Mouse (Mus musculus) MEL-GATA-1-ER (cell line): Measurements from ENCODE around the gene Ptafr.

Source experiments
- DNase-seq: peaks from one replicate; pipeline ENCODE4 v3.0.0-alpha.2; 2012; ENCODE audit warnings: low read depth; ENCODE audit errors: extremely low read depth

Ptafr gene

DNA sequence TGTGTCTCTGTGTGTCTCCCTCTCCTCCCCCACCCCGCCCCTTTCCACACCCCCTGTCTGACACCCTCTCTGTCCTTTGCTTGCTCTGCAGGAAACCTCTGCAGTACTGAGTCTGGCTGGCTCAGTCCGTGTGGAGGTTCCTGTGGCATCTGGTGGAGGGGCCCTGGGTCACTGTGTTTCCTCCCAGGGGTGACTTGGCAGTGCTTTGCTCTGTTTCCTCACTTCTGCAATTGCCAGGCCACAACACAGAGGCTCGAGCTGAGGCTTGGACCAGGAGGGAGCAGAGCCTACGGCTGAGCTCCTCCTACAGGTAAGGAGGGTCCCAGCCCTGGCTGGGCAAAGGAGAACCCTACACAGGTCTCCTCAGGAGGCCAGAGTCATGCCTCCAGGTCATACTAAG is at the start of gene Ptafr:
TSS of gene Ptafr (plus strand) at position 103 of the 400 bp plus-strand sequence.
- DNase-seq, result no peak

DNA sequence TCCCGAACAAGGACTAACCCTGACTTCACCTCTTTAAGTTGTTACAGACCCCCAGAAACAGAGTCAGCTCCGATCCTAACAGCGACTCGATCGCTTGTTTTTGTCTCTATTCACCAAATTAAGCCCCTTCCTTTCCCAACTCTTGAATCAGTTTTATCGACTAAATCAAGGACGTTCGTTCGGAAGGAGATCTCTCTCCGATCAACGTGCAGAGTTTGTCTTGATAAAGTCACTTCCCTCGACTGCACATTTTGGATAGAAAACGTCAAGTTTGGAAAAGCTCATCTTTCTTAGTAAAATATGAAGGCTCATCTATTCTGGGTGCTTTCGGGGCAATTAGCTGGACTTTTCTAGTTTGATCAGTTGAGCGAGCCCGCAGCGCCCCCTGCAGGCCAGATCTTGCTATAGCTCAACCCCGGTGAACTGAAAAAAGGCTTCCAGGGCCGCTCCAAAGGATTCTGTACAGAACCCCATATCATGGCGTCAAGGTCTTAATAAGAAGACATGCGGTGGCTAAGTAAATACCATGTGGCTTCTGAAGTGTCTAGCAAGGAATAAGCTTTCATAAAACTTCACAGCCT is 49.2 kb upstream of the Ptafr start:
- DNase-seq, result peak; percentile 70

DNA sequence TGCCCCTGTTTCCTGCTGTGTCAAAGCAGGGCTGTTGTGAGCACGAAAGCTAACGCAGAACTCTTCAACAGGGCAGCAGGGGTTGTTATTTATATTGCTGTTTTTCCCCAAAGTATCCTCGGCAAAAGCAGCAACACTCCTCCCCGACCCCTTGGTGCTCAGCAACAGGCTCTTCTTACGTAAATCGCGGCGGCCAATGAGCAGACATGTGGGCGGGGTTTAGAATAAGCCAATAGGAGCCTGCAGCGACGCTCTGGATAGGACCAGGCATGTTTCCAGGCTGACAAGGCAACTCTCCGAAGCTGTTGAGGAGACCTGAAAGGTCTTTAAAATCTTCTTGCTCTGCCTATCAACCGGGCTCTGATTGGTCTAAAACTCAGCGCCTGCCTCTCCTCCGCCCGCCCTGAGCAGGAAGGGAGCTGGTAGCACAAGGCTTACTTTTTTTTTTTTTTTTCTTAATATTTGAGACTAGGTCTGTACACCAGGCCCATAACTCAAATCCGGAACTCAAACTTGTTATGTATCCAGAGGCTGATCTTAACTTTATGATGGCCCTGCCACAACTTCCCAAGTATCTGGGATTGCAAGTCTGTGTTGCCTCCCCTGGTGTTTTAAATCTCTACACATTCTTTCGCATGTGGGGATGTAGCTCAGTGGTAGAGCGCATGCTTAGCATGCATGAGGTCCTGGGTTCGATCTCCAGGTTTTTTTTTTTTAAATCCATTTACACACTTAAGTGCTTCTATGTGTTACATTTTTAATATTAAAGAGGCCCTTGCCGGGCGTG is 48.3 kb upstream of the Ptafr start:
- DNase-seq, result peak; percentile 99

DNA sequence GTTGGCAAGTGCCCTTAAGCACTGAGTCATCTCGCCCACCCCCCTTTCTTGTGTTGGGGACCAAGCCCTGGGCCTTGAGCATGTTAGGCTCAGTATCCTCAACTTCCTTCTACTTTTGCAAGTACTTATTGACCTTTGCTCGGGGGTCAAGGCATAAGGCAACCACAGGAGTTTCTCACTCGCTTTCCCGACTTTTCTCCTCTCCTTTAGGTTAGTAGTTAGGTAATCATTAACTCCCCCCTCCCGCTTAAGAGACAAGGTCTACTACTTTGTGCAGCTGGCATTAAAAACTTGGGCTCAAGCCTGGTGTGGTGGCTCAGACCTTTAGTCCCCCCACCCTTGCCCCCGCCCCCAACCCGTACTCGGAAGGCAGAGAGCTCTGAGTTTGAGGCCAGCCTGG is 45.8 kb upstream of the Ptafr start:
- DNase-seq, result no peak

DNA sequence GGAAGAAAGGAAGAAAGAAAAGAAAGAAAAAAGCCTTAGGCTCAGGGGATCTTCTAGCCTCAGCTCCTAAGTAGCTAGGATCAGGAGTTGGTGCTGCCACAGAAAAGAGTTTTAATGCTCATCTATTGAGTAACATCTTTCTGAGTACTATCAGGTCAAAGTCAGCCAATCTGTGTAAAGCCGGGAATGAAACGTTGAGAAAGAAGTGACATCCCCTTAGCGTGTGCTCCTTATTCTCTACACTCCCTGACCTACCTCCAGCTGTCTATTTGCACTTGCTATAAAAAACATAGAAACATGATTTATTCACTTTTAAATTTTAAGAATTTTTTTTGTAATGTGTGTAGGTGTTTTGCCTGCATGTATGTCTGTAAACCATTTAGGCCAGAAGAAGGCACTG is 44.7 kb upstream of the Ptafr start:
- no peak for DNase-seq

DNA sequence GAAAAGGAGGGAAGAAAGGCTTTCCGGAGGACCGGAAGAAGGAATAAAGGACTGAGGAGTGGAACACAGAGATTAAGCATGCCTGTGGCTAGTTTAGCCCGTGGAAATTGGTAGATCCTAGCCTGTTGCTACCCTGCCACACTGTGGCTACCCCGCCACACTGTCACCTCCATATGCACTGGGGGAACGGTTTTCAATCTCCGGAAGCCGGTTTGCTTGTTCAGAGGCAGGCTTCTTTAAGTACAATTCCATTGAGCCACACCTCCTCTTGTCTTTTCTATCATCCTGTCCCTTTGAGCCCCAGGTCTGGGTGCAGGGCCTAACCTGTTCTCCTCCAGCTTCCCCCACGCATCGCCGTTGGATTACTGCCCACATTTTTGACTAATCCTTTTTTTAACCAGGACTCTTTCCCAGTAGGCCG is 39.5 kb upstream of the Ptafr start:
- no peak for DNase-seq

DNA sequence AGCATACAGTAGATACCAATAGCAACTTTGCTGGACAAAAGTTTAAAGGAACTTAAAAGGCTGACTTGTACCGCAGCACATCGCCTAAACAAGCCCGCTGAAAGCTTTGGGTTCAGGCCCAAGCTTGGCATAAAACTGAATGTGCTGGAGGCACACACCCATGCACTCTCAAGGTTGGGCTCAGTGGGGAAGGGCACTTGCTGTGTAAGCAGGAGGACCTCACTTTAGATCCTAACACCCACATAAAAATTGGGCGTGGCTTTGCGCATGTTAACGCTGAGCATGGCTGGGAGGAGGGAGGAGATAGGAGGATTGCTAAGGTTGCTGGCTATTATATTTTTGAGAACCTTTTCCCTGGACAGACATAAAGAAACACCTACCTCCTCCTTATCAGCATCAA is 39.1 kb upstream of the Ptafr start:
- DNase-seq, result no peak

DNA sequence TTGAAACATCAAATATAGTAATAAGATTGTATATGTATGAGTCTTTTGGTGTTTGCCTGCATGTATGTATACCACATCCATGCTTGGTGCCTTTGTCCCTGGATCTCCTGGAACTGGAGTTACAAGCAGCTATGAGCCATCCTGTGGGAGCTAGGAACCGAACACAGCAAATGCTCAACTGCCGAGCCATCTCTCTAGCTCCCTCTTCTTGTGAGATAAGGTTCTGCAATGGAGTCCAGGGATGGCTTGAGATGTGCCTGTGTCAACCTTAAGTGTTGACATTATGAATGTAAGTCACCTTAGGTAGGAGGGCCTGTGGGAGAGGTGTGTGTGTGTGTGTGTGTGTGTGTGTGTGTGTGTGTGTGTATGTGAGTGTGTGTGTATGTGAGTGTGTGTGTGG is 37.2 kb upstream of the Ptafr start:
- DNase-seq, result no peak

DNA sequence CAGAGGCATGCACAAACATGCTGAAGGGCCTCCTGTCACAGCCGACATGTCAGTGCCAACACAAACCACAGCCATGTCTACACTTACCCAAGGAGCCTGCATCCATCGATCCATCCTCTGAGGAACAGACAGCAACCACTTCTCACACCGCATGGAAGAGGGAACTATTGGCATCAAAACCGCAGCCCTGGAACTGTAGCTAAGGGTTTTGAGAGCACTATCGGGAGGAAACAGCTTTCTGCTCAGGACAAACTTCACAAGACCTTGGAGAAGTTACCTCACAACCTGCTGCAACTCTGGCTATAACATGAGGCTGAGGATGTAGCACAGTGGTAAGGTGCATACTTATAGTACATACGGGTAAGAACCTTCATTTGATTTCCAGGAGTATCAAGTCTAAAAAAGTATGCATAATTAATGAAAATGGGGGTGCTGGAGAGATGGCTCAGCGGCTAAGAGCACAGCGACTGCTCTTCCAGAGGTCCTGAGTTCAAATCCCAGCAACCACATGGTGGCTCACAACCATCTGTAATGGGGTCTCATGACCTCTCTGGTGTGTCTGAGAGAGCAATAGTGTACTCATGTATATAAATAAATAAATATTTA is 35.8 kb upstream of the Ptafr start:
- DNase-seq, result peak; percentile 91

DNA sequence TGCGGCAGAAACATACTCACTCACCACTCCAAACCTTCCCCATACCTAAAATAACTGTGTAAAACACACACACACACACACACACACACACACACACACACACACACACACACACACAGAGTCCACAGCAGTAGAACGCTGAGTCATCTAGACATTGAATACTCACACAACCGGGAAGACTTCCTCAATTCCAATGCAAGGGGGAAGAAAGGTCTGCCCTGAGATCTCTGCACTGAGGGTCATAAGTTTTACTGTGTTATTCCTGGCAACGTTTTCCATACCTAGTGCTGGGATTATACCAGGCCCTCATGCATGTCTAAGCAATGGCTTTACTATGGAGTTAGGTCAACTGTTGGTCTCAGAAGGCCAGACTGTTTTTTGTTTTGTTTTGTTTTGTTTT is 34.5 kb upstream of the Ptafr start:
- DNase-seq, result peak; percentile 76

DNA sequence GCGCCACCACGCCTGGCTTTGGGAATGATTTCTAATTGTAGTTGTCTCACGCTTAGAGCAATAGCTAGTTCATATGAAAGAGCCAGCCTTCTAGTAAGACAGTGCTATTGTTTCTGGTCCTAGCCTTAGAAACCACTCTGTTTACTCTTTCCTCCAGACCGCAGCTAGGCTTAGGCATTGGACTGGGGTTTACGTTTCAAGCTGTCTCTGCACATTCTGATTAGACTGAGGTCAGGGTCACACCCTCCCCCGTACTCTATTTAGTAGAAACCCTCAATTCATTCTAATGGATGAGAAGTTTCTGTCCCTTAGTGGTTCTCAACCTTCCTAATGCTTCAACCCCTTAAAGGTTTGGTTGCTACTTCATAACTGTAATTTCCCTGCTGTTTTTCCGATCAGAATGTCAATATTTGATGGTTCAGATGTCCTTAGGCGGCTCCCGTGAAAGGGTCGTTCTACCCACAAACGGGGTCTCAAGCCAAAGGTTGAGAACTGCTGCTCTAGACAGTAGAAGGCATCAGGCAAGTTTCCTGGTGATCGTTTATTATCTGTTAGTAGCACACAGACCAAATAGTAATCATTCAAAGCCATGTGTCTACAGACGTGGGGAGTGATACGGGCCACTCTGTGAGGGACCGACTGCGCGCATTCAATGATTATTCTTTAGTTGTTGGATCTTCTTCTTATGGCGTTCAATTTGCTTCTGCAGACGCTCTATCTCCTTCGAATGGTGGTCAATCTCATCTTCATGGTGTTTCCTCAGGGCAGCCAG is 33.6 kb upstream of the Ptafr start:
- peak; percentile 81 for DNase-seq

DNA sequence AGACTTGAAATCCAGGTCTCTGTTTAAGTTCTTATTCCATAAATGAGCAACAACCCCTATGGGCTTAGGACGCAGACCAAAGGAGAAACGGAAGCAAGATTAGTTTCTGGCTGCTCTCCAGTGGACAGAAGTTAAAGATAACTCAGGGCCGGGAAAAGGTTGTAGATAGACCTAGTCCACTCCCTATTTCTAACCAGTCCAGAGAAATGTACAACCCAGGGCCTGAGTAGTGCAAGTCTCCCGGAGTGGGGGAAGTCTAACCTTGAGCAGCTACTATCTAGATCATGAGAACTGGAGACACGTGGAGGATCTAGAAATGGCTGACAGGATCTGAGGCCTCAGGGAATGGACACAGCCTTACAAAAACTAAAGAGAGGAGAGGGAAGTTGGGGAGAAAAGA is 31.4 kb upstream of the Ptafr start:
- peak; percentile 85 for DNase-seq

DNA sequence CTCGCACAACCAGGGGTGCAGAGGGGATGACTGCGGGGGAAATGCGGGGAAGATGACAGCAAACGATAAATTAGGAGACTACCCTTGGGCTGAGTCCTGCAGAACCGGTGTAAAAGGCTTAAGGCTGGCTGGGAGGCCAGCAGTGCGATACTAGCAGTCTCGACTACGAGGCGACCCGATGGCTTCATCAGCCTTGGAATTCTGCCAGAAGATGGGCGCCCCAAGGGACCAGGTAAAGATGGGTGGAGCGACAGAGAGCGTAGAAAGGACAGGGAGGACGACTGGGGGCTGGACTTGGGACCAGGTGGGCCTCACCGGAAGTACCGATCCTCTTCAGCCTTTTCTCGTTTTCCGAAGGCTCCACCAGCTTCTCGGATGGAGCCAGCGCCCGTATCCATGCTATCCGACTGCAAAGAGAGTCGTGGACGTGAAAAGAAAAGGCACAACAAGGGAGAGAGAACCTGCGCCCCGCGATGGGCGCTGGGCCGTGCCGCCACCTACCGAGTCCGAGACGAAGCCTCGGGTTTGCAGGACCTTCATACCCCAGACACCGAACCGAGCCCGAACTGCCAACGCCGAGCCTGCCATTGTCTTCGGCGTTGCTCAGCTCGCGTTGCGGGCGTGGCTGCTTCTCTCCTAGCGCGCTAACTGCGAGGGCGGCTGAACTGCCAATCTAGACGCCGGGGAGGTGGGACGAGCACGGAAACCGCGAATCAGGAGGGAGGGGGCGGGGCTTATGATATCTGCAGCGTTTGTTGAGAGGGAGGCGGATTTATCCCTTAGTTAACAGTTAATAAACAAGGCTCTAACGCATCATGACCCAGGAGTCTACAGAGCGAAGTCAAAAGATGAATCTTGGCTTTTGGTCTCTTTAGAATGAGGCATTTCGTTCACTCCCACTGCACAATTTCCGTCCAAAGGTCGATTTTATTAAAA is 30.6 kb upstream of the Ptafr start, which contains the start of gene Atpif1:
TSS of gene Atpif1 (minus strand) at position 679 of the 936 bp plus-strand sequence.
- peak; percentile 90 for DNase-seq

DNA sequence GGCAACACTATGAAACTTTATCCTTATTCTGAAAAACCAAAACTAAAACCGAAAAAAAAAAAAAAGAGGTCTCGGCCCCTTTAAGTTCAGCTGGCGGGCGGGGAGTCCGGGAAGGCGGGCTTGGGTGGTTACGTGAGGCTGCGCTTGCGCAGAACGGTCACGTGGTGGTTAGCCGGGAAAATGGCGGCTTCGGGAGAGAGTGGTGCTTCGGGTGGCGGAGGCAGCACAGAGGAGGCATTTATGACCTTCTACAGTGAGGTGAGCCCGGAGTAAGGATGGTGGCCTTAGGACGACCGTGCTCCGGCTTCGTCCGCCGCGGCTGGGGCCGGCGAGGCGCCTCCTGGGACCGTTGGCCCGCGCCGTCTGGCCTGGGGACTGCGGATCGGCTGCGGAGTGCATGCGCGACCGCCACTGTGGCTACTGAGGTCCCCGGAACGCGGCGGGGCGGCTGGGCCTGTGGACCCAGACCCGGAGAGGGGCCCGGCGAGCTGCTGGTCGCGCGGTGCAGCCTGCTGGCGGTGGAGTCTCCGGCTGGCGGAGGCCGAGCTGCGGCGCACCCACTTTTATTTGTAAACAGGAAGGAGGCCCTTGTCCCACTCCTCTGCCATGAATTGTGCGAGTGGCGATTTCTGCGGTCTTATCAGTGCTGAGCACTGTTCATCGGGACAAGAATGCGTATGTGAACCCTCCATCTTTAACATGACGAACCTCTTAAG is 28.3 kb upstream of the Ptafr start, which contains the start of gene Dnajc8:
TSS of gene Dnajc8 (plus strand) at position 145 of the 716 bp plus-strand sequence.
- DNase-seq, result peak; percentile 78

DNA sequence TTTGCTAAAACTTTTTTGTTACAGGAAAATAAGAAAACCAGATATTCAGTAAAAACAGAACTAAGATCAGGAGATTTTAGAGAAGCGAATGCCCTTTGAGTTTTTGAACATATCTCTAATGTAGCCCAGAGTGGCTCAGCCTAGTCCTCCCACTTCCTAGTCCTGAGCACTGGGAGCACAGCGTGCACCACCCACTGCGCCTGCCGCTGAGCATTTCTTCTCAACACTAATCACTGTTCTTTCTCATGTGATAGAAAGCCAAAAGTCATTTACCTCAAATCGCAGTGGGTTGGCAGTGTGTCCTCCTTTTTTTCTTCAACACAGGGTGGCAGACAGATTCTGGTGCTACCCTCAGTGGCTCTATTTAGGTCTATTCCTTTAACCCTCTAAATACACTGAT is 24.4 kb upstream of the Ptafr start:
- no peak for DNase-seq

DNA sequence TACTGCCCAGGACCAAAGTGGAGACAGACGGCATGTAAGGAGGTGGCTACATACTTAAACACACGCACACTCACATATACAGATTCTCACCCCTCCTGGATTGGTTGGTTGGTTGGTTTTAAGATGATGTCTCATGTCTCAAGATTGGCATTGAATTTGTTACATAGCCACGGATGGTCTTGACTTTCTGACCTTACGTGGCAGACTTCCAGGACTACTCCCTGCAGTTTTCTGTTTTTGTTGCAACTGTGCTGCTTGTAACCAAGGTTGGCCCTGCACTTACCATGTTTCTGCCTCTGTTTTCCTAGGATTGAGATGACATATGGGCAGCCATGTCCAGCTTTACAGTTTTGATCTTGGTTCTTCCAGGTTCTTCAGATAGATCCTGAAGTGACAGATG is 22.5 kb upstream of the Ptafr start:
- DNase-seq, result no peak

DNA sequence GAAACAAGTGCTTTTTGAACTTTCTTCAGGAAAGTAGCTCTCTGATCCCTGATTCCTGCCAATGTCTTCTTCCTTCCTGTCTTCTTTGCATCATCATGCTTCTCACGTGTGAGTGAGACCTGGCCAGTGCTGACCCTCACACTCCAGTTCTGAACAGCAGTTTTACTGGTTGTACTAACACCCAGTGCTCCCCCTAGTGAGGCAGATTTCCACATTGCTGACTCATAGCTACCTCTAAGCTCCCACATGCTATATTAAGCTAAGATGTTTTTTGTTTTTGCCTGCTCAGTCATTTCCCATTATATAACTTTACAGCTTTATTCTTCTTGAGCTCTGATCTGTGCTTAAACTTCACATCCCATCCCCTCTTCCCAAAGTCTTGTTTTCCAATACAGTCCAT is 21.1 kb upstream of the Ptafr start:
- no peak for DNase-seq

DNA sequence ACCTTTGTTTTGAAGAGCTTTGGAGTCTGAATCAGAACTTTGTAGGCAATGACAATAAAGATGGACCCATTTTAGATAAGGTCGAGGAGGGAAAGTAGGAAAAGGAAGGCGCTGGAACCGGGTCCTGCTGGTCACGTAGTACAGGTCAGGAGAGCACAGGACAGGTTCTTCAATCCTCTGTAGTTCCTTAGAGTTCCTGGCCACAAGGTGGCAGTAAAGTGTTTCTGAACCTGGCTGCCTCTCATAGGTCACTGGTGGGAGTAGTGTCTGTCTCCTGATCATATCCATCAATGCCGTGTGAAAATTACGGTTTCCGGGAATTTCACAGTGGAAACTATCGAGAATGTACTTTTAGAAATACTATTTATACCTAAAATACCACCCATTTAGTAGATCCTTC is 18.0 kb upstream of the Ptafr start:
- no peak for DNase-seq

DNA sequence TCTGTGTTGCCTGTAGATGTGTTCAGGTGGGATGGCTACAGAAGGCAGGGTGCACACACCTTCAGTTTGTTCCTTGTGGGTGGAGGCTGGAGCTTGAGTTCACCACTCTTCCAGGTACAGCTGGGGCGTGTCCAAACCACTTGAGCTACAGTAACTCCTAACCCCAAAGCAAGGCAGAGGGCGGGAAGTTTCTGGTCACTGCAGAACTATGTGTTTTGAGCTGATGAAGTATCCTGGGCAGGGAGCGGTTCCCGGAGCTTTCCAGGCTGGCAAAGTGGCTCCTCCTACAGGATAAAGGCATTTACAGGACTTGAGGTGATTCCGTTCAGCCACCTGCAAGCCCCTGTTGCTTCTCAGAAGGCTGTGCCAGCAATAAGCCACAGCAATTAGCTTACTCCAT is 9.6 kb upstream of the Ptafr start:
- no peak for DNase-seq

DNA sequence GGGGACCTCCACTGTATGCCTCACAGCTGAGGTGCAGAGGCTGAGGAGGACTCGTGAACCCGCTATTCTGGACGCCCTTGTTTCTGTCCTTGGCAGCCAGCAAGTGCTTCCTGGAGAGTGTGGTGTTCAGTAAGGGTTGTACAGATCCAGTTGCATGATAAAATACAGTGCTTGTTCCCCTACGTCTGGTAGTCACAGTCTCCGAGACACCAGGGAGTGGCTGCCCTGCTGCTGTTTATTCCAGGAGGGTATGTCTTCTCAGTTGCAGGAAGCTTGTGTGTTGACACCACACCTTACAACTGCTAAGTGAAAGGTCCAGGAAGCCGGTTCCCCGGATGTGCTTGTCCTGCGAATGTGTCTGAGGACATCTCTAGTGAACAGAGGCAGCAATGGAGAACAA is 9.2 kb upstream of the Ptafr start:
- DNase-seq, result no peak
